Mouse (Mus musculus): ENCODE measurements around the gene Zfp148. TPM values are rescaled to one million over a fixed set of nuclear protein-coding genes. Genes with fewer than 3 reads are reported as not detected.
A peak's percentile ranks its signal among the peaks of the same experiment; 100 is the strongest.

Gene Zfp148
- polyA plus RNA-seq, 1 experiment = 26.9 TPM

DNA sequence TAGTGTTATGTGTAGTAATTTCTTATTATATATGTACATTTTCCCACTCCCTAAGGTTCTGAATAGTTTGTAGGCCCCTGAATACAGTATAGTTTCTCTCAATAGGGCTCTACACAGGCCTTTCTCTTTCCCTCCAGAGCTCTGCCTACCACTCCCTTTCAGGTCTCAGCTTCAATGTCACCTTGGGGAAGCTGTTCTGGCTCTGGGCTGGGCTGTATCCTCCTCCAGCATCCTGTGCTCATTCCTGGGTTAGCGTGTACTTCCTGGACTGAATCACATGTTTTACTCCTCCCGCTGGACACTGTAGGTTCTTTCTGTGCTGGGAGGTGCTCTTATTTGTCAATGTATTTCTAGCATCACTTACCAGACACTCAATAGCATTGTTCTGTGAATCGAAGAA, 12.0 kb upstream of the Zfp148 start:
- no peak overlapping the region for H3K27ac ChIP-seq (ENCODE audit: insufficient read depth, low read length)
- H3K4me1 ChIP-seq (ENCODE audit: control insufficient read depth, insufficient read depth, low read length) = no peaks in the 10 kb centered on the region
- no peaks in the 10 kb centered on the region for H3K27me3 ChIP-seq (ENCODE audit: control insufficient read depth, insufficient read depth, low read length)
- WGBS = 56% methylated on average over 3 of the region's 3 CpGs
- DNase-seq = no peak
- no peak overlapping the region for H3K4me3 ChIP-seq (replicated peaks; ENCODE audit: insufficient read depth, low read depth, low read length)
- TF ChIP-seq CTCF (IDR thresholded peaks at IDR 0.05; ENCODE audit: borderline replicate concordance, insufficient read depth, low read depth, low read length) (no peak), POLR2A (IDR thresholded peaks at IDR 0.05; ENCODE audit: borderline replicate concordance, insufficient read depth, low read length) (no peak)

DNA sequence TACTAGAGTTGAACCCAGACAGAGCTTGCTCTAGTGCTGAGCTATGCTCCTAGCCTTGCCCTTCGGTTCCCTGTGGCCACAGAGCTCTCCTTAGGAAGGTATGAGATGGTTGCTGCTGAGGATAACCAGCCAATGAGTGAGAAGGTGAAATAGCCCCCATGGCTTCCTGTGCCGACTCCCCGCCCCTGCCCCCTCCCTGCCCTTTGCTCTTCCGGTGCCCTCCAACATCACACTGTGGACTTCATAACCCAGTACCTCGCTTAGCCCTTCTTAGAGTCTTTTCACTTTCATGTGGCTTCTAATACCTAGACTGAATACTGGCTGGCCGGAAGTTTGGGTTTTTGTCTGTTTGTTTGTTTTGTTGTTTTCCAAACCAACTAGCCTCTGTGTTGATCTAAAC, 9.8 kb upstream of the Zfp148 start:
- no peak overlapping the region for H3K4me3 ChIP-seq (replicated peaks; ENCODE audit: insufficient read depth, low read depth, low read length)
- no peak overlapping the region for H3K27ac ChIP-seq (ENCODE audit: insufficient read depth, low read length)
- WGBS = 73% methylated on average over 6 of the region's 6 CpGs
- TF ChIP-seq CTCF (IDR thresholded peaks at IDR 0.05; ENCODE audit: borderline replicate concordance, insufficient read depth, low read depth, low read length) (no peak), POLR2A (IDR thresholded peaks at IDR 0.05; ENCODE audit: borderline replicate concordance, insufficient read depth, low read length) (no peak)
- DNase-seq = no peak
- H3K27me3 ChIP-seq (ENCODE audit: control insufficient read depth, insufficient read depth, low read length) = no peaks in the 10 kb centered on the region
- no peaks in the 10 kb centered on the region for H3K4me1 ChIP-seq (ENCODE audit: control insufficient read depth, insufficient read depth, low read length)

DNA sequence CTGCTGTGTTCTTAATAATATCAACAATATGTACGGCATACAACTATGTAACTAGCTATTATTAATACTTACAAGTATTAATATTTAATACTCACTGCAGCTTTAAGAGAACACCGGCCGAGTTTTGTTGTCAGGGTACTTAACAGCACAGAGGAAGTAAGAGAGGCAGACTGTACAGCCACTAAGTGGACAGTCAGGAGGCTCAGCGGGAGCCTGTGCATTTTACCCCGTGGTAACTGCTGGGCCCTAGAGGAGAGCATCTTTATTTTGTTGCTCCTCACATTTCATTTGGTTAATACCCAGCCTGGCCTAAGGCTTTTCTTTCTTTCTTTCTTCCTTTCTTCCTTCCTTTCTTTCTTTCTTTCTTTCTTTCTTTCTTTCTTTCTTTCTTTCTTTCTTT, 8.0 kb upstream of the Zfp148 start:
- no peak for DNase-seq
- H3K27ac ChIP-seq (ENCODE audit: insufficient read depth, low read length) = no peak overlapping the region
- no peak overlapping the region for H3K4me3 ChIP-seq (replicated peaks; ENCODE audit: insufficient read depth, low read depth, low read length)
- H3K4me1 ChIP-seq (ENCODE audit: control insufficient read depth, insufficient read depth, low read length) = no peaks in the 10 kb centered on the region
- WGBS = 50% methylated on average over 5 of the region's 5 CpGs
- TF ChIP-seq POLR2A (IDR thresholded peaks at IDR 0.05; ENCODE audit: borderline replicate concordance, insufficient read depth, low read length) (no peak), CTCF (IDR thresholded peaks at IDR 0.05; ENCODE audit: borderline replicate concordance, insufficient read depth, low read depth, low read length) (no peak)
- H3K27me3 ChIP-seq (ENCODE audit: control insufficient read depth, insufficient read depth, low read length) = no peaks in the 10 kb centered on the region

DNA sequence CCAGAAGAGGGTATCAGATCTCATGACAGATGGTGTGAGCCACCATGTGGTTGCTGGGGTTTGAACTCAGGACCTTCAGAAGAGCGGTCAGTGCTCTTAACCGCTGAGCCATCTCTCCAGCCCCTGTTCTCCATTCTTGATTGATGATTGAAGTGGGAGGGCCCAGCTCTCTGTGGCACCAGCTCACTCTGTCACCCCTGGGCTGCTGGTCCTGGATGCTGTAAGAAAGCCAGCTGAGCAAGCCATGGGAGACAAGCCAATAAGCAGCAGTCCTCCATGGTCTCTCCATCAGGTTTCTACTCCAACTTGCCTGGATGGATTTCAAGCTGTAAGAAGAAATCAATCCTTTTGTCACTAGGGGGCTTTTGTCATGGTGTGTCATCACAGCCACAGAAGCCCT, 7.3 kb upstream of the Zfp148 start:
- Histone ChIP-seq H3K27ac (ENCODE audit: insufficient read depth, low read length) (no peak overlapping the region), H3K4me3 (replicated peaks; ENCODE audit: insufficient read depth, low read depth, low read length) (no peak overlapping the region), H3K4me1 (ENCODE audit: control insufficient read depth, insufficient read depth, low read length) (no peaks in the 10 kb centered on the region), H3K27me3 (ENCODE audit: control insufficient read depth, insufficient read depth, low read length) (no peaks in the 10 kb centered on the region)
- TF ChIP-seq CTCF (IDR thresholded peaks at IDR 0.05; ENCODE audit: borderline replicate concordance, insufficient read depth, low read depth, low read length) (no peak), POLR2A (IDR thresholded peaks at IDR 0.05; ENCODE audit: borderline replicate concordance, insufficient read depth, low read length) (no peak)
- no peak for DNase-seq
- WGBS = 96% methylated on average over 2 of the region's 2 CpGs

DNA sequence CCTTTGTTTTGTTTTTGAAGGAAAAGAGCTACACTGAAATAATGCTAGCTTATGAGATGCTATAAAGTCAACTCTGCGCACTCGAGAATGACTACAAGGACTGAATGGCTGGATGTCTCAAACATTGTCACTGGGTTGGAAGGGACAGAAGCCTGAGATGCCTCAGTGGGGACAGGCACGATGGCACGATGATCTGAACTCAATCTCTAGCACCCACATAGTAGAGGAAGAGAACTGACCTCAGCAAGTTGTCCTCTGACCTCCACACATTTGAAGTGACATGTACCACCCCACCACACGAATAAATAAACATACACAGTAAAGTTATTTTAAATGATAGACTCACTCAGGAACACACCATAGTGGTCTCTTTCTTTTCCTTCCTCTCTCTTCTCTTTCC, 4.4 kb upstream of the Zfp148 start:
- no peak for TF ChIP-seq POLR2A (IDR thresholded peaks at IDR 0.05; ENCODE audit: borderline replicate concordance, insufficient read depth, low read length)
- TF ChIP-seq CTCF (IDR thresholded peaks at IDR 0.05; ENCODE audit: borderline replicate concordance, insufficient read depth, low read depth, low read length) = no peak
- Histone ChIP-seq H3K4me1 (ENCODE audit: control insufficient read depth, insufficient read depth, low read length) (no peaks in the 10 kb centered on the region; the same call in 1 of the 2 replicates), H3K27me3 (ENCODE audit: control insufficient read depth, insufficient read depth, low read length) (no peaks in the 10 kb centered on the region), H3K4me3 (replicated peaks; ENCODE audit: insufficient read depth, low read depth, low read length) (no peak overlapping the region), H3K27ac (ENCODE audit: insufficient read depth, low read length) (no peak overlapping the region)
- WGBS = 84% methylated on average over 5 of the region's 5 CpGs
- no peak for DNase-seq

DNA sequence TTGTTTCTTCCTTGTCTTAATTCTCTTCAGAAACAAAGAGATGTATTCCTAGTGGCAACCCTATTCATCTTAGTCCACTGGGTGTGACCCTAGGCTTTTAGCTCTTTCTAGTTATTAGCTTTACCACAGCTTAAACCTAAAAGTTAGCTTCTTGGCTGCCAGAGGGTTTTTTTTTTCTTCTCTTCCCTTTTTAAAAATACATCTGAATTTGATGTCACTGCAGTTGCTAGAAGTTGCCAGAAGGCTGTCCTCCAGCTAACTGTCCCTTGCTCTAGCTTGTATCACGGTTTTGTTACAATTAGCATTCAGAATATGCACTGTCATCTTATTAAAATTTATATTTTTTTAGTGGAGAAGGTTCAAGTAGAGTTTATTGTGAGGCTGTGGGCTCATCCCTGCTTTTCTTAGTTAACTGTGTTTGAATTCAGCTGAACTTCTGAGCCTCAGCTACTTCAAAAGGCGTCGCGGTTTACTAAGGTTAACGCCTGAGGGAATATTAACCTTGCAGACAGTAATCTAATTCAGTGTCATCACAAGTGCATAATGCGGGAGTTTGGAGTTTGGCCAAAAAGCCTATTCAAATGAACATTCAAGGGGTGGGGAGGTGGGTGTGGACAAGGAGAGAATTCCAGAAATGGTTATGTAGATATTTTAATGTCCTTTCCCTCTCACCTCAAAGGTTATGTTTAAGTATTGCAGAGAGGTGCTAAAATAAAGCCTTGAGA, 1.3 kb upstream of the Zfp148 start:
- no peaks in the 10 kb centered on the region for H3K27me3 ChIP-seq (ENCODE audit: control insufficient read depth, insufficient read depth, low read length)
- no peak for DNase-seq
- no peak overlapping the region for H3K27ac ChIP-seq (ENCODE audit: insufficient read depth, low read length)
- 35% methylated on average over 6 of the region's 6 CpGs for WGBS
- no peaks in the 10 kb centered on the region; the same call in none of the 2 replicates for H3K4me1 ChIP-seq (ENCODE audit: control insufficient read depth, insufficient read depth, low read length)
- no peak for TF ChIP-seq CTCF (IDR thresholded peaks at IDR 0.05; ENCODE audit: borderline replicate concordance, insufficient read depth, low read depth, low read length)
- TF ChIP-seq POLR2A (IDR thresholded peaks at IDR 0.05; ENCODE audit: borderline replicate concordance, insufficient read depth, low read length) = no peak
- no peak overlapping the region for H3K4me3 ChIP-seq (replicated peaks; ENCODE audit: insufficient read depth, low read depth, low read length)

DNA sequence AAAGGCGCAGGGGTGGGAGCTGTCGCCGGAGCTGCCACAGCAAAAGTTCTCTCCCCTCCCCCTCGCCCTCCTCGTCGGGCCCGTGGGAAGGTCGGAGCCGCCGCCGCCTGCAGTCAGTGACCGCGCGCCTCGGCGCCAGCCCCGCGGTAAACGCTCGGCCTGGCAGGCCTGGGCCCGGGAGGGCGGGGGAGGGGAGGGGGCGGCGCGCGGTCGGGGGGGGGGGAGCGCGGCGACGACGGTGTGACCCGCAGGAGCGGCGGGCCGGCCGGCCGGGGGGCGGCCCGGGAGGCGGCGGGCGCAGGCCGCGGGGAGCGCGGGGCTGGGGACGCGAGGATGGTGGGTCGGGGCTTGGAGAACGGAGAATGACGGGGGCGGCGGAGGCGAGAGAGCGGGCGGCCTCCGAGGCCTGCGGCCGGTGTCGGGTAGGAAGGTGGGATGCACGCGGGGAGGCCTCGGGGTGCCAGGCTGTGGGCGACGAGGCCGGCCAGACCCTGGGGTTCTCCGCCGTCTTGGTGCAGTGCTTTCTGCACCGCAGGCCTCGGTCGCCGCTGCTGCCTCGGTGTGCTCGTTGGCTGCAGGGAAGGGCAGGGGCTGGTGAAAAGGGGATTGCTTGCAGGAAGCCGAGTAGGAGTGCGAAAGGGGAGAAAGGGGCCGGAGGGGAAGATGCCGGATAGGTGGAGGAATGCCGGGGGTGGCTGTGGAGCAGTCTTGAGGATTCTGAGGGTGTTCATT, 412 bp downstream of the Zfp148 start:
- H3K27me3 ChIP-seq (ENCODE audit: control insufficient read depth, insufficient read depth, low read length) = no peaks in the 10 kb centered on the region
- DNase-seq = peak; percentile 51 to 70
- H3K4me1 ChIP-seq (ENCODE audit: control insufficient read depth, insufficient read depth, low read length) = no peaks in the 10 kb centered on the region; the same call in none of the 2 replicates
- H3K4me3 ChIP-seq (replicated peaks; ENCODE audit: insufficient read depth, low read depth, low read length) = peak overlapping the region; percentile 99
- no peak for TF ChIP-seq CTCF (IDR thresholded peaks at IDR 0.05; ENCODE audit: borderline replicate concordance, insufficient read depth, low read depth, low read length)
- no peak for TF ChIP-seq POLR2A (IDR thresholded peaks at IDR 0.05; ENCODE audit: borderline replicate concordance, insufficient read depth, low read length)
- peak overlapping the region; percentile 81 for H3K27ac ChIP-seq (ENCODE audit: insufficient read depth, low read length)
- WGBS = 2% methylated on average over 49 of the region's 80 CpGs
